Mouse (Mus musculus) adrenal gland (tissue): ENCODE results near the gene Cobl.

Experiments
- intact Hi-C: fragments of 180-260 bp; cut with DNase I; formaldehyde crosslinking; loops from one replicate; pipeline ENCODE4 v1.15.1; 2025
- long read RNA-seq, 2 experiments: library from polyadenylated mRNA; unstranded; transcript quantifications; one replicate each; pipeline ENCODE4 v2.0.0; 2020; ENCODE audit warnings: borderline replicate concordance in 1 of 2; ENCODE audit not compliant: insufficient replicate concordance in 1 of 2

Gene Cobl
- long read RNA-seq, experiment 1, partial matches to known transcripts: 0 of 1 reads
- long read RNA-seq, experiment 1, other reads (novel, unspliced or antisense): 1 of 1 reads
- long read RNA-seq, experiment 2, partial matches to known transcripts: 2 of 3 reads
- long read RNA-seq, experiment 2, other reads (novel, unspliced or antisense): 1 of 3 reads

DNA sequence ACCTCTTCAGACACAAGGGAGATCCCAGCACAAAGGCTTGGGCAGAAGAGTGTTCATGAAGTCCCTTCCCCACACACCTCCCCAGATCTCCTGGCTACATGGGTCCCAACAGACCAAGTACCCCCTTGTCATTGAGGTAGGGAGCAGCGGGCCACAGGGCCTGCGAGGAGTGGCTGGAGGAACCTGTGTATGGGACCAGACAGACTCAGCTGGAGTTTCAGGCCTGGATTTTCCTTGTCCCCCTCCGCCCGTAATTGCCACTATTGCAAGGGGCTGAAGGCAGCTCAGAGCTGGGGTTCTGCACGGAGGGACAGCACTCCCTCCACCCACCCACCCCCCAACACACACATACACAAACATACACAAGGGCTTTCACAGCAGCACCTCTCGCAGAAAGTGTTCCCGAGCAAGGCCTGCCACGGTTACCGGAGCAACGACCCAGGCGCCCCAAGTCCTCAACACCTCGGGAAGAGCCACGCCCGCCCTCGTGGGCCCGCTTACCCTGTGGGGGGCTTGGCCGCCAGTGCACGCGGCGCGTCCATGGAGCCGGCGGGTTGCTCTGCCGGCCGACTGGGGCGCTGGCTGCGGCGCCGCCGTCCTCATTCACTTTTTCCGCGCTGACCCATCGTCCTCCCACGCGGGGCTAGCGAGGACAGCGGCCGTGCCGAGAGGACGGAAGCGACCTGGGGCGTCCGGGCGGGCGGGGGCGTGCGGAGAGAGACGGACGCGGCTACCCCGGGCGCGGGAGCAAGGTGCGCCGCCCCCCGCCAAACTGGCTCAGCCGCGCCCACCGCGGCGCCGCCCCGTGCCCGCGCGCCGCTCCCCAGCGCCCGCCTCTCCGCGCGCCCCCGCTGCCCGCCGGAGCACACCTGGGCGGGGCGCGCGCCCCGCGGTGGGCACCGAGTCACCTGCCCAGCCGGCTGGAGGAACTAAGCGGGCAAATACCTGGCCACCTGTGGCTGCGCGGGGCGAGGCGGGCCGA is at the start of gene Cobl:
Gene Cobl, minus strand, starts transcription at position 780 of the 982 bp plus-strand sequence.
- intact Hi-C loops: no loop called here

GRCm38 (mm10) chr11:12513796-12514195 is 49.0 kb upstream of the Cobl start:
- intact Hi-C loops: no loop called here

DNA sequence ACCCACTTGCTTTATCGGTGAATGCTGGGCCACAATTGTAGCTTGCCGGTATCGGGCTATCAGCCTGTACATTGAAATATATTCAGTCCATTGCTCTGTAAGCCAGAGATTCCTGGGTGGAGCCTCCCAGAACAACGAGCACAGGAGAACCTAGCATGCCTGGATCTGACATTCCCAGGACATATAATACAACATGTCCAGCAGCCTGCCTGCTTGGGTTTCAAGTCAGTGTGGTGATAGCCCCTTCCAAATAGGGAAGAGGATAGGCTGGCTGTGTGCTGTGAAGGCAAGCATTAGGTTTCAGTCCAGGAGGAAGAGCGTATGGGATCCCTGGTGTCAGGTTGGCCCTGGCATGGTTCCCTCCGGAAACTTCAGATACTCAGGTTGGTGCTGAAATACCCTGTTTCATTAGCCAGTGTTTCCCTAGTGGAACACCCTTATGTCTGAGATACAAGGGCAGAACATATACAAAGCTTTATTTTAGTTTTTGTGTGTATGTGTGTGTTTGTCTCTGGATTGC is 41.7 kb upstream of the Cobl start:
- intact Hi-C loops: no loop called here

- intact Hi-C loops: no loop called here
These were observed 39.0 kb upstream of the Cobl start for GRCm38 (mm10) chr11:12503756-12504155.

DNA sequence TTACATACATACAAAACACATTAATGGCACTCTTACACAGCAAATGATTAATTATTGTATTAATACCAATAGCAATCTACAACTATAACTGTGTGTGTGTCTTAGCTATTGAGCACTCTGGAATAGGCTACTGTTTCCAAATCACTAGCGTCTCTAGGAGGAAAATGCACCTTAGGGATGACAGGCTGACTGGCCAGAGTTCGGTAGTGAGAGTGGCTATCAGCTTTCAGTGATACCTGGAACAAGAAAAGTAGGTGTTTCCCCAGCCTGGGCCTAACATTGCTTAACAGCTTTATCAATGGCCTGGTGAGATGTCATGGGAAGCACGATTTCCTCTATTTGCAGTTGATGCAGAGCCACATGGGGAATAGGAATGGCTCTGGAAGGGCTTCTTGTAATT is 37.0 kb upstream of the Cobl start:
- intact Hi-C loops: no loop called here

- intact Hi-C loops: no loop called here
These were observed 29.0 kb upstream of the Cobl start for GRCm38 (mm10) chr11:12493791-12494190.

DNA sequence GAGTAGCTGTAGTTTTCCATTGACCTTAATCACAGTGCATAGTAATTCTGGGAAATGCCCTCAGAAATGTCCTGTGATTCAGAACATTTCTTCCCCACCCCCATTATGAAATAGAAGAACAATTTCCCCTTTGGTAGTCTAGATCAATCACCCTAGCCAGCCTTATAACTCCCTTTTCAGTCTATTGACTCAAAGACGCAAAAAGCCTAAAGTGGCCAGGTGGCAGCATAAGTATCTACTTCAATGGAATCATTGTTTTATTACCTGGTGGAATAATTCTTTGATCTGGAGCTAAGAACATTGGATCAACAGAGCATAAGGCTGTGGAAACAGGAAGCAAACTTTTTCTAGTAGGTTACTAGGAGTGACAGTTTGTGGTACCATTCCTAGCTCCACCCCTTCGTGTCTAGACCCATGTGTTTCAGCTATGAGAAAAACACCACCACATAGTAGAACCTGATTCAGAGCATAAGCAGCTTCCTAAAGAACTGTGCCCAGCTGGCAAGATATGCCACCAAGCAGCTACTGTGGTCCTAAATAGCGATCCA is 15.2 kb upstream of the Cobl start:
- intact Hi-C loops: no loop called here

DNA sequence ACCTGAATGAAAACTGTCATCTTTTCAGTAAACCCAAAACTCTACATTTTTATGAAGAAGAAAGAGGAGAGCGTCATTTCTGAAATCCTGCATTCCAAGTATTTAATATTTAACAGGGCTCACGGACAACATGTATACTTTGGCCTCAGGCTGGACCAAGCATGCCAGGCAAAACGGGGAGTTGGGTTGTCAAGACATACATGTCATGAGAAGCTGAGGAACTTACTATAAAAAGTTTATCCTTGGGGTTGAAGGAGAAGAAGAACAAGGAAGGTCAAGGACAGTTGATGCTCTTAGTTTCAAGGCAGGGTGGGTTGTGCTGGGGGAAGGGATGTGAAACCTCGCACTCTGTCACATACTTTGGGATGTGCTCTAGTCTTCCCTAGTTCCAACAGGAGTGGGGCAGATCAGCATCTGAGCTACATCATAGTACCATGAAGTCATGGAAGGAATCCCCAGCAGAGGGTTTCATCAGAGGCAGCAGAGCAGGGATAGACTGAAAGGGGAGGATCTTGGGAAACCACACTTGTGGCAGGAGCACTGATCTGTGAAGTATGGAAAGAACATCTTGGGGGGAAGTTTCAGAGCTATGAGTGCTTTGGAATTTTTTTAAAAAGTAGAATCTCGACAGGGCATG is 9.7 kb upstream of the Cobl start:
- intact Hi-C loops: no loop called here

DNA sequence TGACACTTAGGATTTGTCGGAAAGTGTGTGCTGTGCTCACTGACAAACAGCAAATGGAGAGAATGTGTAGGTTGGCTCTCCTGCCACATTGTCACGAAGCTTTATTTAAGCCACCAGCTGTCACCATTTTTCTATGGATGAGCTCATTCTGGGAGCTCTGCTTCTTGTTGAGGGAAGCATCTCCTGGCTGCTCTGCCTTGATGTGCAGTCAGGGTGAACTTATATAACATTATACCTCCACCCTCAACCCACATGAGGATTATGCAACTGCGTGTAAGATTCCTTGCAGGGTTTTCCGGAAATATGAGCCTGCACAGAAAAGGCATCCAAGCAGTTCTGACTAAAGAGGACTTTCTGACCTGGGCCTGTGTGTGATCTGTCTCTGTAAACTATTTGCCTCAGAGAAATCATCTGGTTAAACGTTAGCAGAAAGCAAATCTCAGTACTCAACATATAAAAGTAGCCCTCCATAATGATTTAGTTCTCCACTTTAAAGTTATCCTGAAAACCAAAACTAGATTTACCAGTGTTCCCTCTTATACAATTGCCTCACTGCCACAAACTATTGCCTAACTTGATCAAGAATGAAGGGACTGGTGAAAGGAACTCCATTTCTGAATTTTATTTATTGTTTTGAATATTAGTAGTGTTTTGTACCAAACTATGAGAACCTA is 9.0 kb upstream of the Cobl start:
- intact Hi-C loops: no loop called here

- intact Hi-C loops: no loop called here
These were observed 4.9 kb upstream of the Cobl start for GRCm38 (mm10) chr11:12469638-12470037.

DNA sequence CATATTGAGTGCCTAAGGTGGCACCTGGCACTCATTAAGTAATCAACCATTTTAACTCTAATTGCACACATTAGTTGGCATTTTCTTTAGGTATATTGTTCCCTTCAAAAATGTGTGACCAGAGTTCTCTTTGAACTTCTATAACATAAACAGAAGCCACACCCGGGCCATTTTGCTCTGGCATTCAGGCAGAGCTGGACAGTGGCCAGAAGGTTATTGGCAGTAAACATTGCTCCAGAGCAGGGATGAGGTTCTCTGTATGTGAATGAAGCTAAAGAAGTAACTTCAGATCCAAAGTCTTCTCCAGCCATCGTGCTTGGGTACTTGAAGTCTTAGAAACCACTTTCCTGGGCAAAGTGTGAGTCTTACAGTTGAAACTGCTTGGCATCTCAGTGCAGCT is 3.9 kb upstream of the Cobl start:
- intact Hi-C loops: no loop called here

- intact Hi-C loops: no loop called here
These were observed 3.1 kb upstream of the Cobl start for GRCm38 (mm10) chr11:12467836-12468235.

DNA sequence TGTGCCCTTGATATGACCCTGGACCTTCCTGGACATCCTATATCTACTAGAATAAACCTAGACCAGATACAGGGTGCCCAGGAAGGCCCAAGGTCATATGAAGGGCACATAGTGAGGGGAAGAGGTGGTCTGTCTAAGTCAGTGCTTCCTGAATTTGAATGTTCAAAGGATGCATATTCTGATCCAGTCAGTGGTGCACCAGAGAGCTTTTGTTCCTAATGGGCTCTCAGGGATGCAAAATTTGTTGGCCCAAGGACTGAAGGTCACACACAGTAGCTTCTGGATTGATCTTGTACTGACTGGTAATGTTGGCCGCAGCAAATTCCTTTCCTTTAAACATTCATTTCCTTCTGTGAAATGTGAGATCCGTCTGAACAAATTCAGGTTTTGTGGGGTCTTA is 2.5 kb upstream of the Cobl start:
- intact Hi-C loops: no loop called here

DNA sequence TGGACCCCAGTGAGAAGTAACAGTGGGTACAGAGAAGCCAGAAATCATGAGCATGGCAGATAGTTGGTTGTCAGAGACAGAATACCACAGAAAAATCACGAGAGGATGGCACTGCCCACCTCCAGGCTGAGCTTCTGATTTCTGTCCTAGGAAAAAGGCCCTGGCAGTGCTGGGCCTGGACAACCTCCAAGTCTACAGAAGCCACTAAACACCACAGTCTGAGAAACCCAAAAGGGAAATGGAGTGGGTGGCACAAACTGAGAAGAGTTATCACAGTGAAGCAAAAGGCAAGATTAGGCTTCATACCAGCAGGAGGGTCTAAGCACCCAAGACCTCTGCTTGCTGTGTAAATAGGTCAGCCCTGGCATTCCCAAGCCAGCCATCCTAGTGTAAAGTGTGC is 1.8 kb upstream of the Cobl start:
- intact Hi-C loops: no loop called here

DNA sequence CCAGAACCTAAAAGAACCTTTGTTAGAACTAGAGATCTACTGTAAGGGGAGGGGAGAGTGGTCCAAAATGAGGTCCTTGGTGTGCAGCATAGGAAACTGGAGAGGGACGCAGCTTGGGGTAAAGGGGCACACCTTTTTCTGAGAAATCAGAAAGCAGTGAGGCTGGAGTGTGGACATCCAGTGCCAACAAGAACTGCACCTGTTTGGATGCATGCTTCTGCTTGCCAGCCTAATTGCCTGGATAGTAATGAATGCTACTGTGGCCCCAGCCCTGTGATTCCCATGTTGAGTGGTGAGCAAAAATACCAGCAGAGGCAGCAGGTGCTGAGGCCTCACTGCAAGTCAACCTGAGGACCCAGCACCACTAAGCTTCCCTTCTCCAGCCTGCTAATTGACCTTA is 469 bp upstream of the Cobl start:
- intact Hi-C loops: no loop called here

DNA sequence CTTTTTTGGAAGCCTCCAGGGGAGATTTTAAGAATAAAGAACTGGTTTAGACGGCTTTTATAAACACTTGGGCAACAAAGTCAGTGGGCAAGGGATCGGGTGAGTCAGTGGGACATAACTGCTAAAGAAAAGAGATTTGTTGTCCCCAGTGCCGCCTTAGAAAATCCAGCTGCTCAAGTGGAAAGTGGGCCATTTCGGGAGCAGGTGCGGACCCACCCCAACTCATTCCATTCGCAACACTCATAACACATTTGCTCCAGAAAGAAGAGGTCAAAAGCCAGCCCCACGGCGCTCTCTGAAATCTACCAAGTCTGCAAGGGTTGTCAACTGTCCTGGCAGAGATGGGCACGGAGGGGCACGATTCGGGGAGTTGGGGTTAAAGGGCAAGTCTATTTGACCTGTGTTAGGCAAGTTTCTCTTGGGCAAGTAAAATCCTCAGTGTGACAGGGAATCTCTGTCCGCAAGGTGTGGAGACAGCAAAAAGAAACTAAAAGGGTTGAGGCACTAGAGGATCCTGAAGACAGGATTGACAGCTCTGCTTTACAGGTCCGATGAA is 1.1 kb downstream of the Cobl start:
- intact Hi-C loops: no loop called here

- intact Hi-C loops: no loop called here
These were observed 4.8 kb downstream of the Cobl start for GRCm38 (mm10) chr11:12459781-12460581.

DNA sequence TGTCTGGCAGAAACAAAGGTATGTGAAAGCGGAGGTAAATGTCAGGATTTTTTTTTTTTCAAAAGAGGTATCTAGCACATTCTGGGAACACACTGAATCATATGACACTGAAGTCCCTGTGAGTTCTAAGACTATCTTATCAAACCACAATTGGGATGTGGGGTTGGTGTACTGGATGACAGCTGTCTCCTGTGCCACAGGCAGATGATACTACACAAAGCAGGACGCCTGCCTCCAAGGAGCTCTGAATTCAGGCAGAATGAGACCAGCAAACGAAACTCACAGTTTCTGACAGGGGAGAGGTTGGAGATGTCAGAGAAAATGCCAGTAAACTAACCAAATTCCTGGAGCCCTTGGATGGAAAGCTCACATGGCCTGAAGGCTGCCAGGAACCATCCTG is 5.9 kb downstream of the Cobl start:
- intact Hi-C loops: no loop called here

- intact Hi-C loops: no loop called here
These were observed 6.4 kb downstream of the Cobl start for GRCm38 (mm10) chr11:12458392-12458791.

- intact Hi-C loops: no loop called here
These were observed 16.7 kb downstream of the Cobl start for GRCm38 (mm10) chr11:12448101-12448500.
